In the genomic region with DNA sequence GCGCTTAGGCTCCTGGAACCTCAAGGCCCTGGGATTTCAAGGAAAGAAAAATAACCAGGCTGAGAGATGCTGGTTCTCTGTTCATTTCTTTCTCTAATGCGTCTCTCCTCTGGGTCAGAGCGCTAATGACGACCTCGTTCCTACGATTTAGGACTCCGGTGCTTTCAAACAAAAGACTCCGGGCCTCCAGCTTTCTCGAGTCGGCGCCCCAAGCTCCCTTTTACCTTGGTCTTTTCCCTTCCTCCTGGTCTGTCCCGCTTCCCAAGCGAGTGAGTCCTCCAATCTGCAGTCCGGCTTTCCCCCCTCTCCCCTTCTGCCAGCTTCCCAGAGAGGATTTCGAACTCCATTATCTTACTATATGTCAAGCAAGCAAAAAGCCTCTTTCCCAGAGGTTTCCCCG, we compare ENCODE assay signal across 11 mouse cellular contexts.
DNase-seq lines count a peak whose midpoint lies in the region; ATAC-seq lines count a peak whose summit lies in the region.
"Had no signal": no experiment of that assay in that cellular context is flagged by ENCODE, and none has a peak within 500 bp of the region (broad histone marks: within the 10 kb centered on the region; RNA-seq: fewer than 3 reads in every experiment).

No protein-coding gene starts in this region.

- peak overlapping the region; percentile 15 for H3K4me3 ChIP-seq in heart, embryonic 11.5 days (ENCODE audit: low read depth, low read length)
- peak overlapping the region; percentile 11; the same call in 1 of the 2 replicates for H3K4me3 ChIP-seq in lung, embryonic 15.5 days
- H3K4me3 ChIP-seq in hindbrain, embryonic 13.5 days, result 0 out of 2 replicates have a peak overlapping the region, but pooled peaks have one; percentile 3
- H3K4me3 ChIP-seq in stomach, embryonic 14.5 days (ENCODE audit: low read depth, low read length), result peak overlapping the region; percentile 42
- H3K4me3 ChIP-seq: liver, embryonic 13.5 days had no signal

- ATAC-seq in heart, embryonic 11.5 days (replicated peaks; ENCODE audit: insufficient number of reproducible peaks, low FRiP score, low TSS enrichment), result no peak
- ATAC-seq in lung, embryonic 15.5 days (ENCODE audit: borderline replicate concordance, extremely low read depth, low FRiP score, low TSS enrichment), result no peak
- ATAC-seq in hindbrain, embryonic 13.5 days (ENCODE audit: low FRiP score), result no peak
- no peak for ATAC-seq in stomach, embryonic 14.5 days (ENCODE audit: insufficient number of reproducible peaks, insufficient read depth, low FRiP score, low read depth)
- ATAC-seq: intestine, embryonic 16.5 days; Patski had no signal

- H3K9me3 ChIP-seq in heart, embryonic 11.5 days (replicated peaks; ENCODE audit: control insufficient read depth, low read length), result no peaks in the 10 kb centered on the region
- H3K9me3 ChIP-seq in lung, embryonic 15.5 days, result no peaks in the 10 kb centered on the region
- no peaks in the 10 kb centered on the region for H3K9me3 ChIP-seq in hindbrain, embryonic 13.5 days
- H3K9me3 ChIP-seq in stomach, embryonic 14.5 days (ENCODE audit: control insufficient read depth, low read depth, low read length), result no peaks in the 10 kb centered on the region
- H3K9me3 ChIP-seq: liver, embryonic 13.5 days had no signal

- H3K36me3 ChIP-seq in heart, embryonic 11.5 days (ENCODE audit: control insufficient read depth, insufficient read depth, low read length), result no peaks in the 10 kb centered on the region
- no peaks in the 10 kb centered on the region for H3K36me3 ChIP-seq in lung, embryonic 15.5 days
- H3K36me3 ChIP-seq in hindbrain, embryonic 13.5 days, result no peaks in the 10 kb centered on the region
- H3K36me3 ChIP-seq in stomach, embryonic 14.5 days (ENCODE audit: control insufficient read depth, insufficient read depth, low read length), result no peaks in the 10 kb centered on the region
- H3K36me3 ChIP-seq: liver, embryonic 13.5 days had no signal

- H3K4me1 ChIP-seq in heart, embryonic 11.5 days (ENCODE audit: control insufficient read depth, insufficient read depth, low read length), result peaks cover 9% of the 10 kb centered on the region; the same call in 1 of the 2 replicates
- peaks cover 21% of the 10 kb centered on the region for H3K4me1 ChIP-seq in lung, embryonic 15.5 days
- H3K4me1 ChIP-seq in hindbrain, embryonic 13.5 days (replicated peaks), result peaks cover 34% of the 10 kb centered on the region
- 0 out of 2 replicates have a peak, but pooled peaks cover 3% of the 10 kb centered on the region for H3K4me1 ChIP-seq in stomach, embryonic 14.5 days (ENCODE audit: control insufficient read depth, insufficient read depth, low read length)
- H3K4me1 ChIP-seq: liver, embryonic 13.5 days had no signal

- peaks cover 58% of the 10 kb centered on the region for H3K27me3 ChIP-seq in heart, embryonic 11.5 days (ENCODE audit: control insufficient read depth, insufficient read depth, low read length)
- peaks cover 90% of the 10 kb centered on the region for H3K27me3 ChIP-seq in lung, embryonic 15.5 days
- peaks cover 92% of the 10 kb centered on the region for H3K27me3 ChIP-seq in hindbrain, embryonic 13.5 days
- 0 out of 2 replicates have a peak, but pooled peaks cover 2% of the 10 kb centered on the region for H3K27me3 ChIP-seq in stomach, embryonic 14.5 days (ENCODE audit: control insufficient read depth, insufficient read depth, low read length)

- intact Hi-C loops in heart, postnatal 36 days (cut with DNase I), result loop anchor here (5.0 kb wide), 1 partner anchor 402 kb away; a partner anchor contains a TSS
- intact Hi-C loops in gastrocnemius, postnatal 14 days (cut with DNase I; ENCODE audit: low total_unique reads), result no loop called here

- 1% methylated on average over 16 of the region's 16 CpGs for WGBS in heart, embryonic 11.5 days (ENCODE audit: insufficient replicate concordance)
- WGBS in lung, embryonic 15.5 days, result 4% methylated on average over 16 of the region's 16 CpGs
- WGBS in hindbrain, embryonic 13.5 days, result under 1% methylated on average over 16 of the region's 16 CpGs
- 7% methylated on average over 16 of the region's 16 CpGs for WGBS in stomach, embryonic 14.5 days

- no peak overlapping the region for H3K27ac ChIP-seq in heart, embryonic 11.5 days (ENCODE audit: low read depth, low read length)
- H3K27ac ChIP-seq in lung, embryonic 15.5 days, result no peak overlapping the region
- H3K27ac ChIP-seq in hindbrain, embryonic 13.5 days, result no peak overlapping the region; the same call in 1 of the 2 replicates
- peak overlapping the region; percentile 89 for H3K27ac ChIP-seq in stomach, embryonic 14.5 days (ENCODE audit: low read length)
- H3K27ac ChIP-seq: liver, embryonic 13.5 days had no signal

- peak overlapping the region; percentile 59 for H3K4me2 ChIP-seq in heart, embryonic 11.5 days
- peak overlapping the region; percentile 34; the same call in 1 of the 2 replicates for H3K4me2 ChIP-seq in lung, embryonic 15.5 days
- H3K4me2 ChIP-seq in hindbrain, embryonic 13.5 days, result 0 out of 2 replicates have a peak overlapping the region, but pooled peaks have one; percentile 11
- peak overlapping the region; percentile 58 for H3K4me2 ChIP-seq in stomach, embryonic 14.5 days (replicated peaks; ENCODE audit: low read depth, low read length)
- H3K4me2 ChIP-seq: liver, embryonic 13.5 days had no signal

- DNase-seq in heart, postnatal 36 days, result no peak
- no peak for DNase-seq in lung, adult 18-20 months
- DNase-seq in left cerebral cortex, adult 11 months (ENCODE audit: low spot score), result no peak
- DNase-seq in gastrocnemius, postnatal 14 days, result no peak
- DNase-seq: liver, embryonic 13.5 days had no signal

- H3K9ac ChIP-seq in heart, embryonic 11.5 days (ENCODE audit: low read depth, low read length), result no peak overlapping the region; the same call in 1 of the 2 replicates
- H3K9ac ChIP-seq in lung, embryonic 15.5 days, result no peak overlapping the region
- no peak overlapping the region for H3K9ac ChIP-seq in hindbrain, embryonic 13.5 days
- H3K9ac ChIP-seq in stomach, embryonic 14.5 days (replicated peaks; ENCODE audit: low read depth, low read length), result peak overlapping the region; percentile 33; the same call in 1 of the 2 replicates
- H3K9ac ChIP-seq: liver, embryonic 13.5 days had no signal
